Mouse (Mus musculus) activated CD4-positive, CD25-positive, alpha-beta regulatory T cell, adult 4 months (primary cell): ENCODE data around the gene Cep170b. TPM values are rescaled to one million over a fixed set of nuclear protein-coding genes. Genes with fewer than 3 reads are reported as not detected.

Experiments
- ATAC-seq: one replicate; pipeline ENCODE4 v1.8.0; 2017
- polyA plus RNA-seq, 2 experiments: library from polyadenylated mRNA; unstranded; fragments of 100-300 nt; shearing (Covaris generic); gene quantifications; one replicate each; pipeline ENCODE4 v1.2.1; 2017

Gene Cep170b
- polyA plus RNA-seq, 2 experiments from 2014 or later: 2.3 to 2.5 TPM

GRCm38 (mm10) chr12:112702374-112703320 lies 17.6 kb upstream of the Cep170b start:
- ATAC-seq: peak; percentile 57

DNA sequence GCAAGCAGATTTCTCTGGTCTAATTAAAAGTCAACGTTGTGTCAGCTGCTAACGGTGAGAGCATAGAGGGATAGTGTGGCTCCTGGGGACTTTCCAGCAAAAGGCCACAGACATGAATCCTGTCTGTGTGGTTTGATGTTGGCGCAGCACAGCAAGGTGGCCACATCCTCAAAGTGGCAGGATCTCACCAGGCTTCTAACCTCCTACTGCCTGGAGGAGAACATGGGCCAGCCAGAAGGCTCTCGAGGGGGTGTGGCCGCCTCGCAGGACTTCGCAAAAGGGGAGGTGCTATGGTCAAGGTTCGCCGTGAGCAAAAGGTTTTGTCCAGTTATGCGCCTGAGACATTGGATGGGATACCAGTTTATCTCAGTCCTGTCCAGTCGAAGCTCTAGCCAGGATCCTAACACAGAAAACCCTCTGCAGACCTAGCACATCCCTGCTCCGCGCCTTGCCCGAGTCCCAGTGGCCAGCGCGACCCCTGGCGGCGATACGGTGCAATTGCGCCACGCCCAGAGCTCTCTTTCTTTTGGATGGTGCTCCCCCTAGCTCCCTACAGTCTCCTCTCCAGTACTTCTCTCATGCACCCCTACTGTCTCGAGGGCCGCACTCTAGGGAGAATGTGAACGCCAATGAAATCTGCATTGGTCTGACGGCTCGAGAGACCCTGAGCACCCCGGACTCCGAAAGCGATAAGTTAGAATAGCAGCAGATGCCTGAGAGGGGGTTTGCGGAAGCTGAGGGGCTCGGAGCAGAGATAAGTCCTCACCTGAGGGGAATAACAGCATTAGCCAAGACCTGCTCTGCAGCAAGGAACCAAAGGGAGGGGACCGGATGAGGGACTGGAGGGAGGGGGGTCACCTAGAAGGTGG lies 13.3 kb upstream of the Cep170b start:
- ATAC-seq: peak; percentile 78

DNA sequence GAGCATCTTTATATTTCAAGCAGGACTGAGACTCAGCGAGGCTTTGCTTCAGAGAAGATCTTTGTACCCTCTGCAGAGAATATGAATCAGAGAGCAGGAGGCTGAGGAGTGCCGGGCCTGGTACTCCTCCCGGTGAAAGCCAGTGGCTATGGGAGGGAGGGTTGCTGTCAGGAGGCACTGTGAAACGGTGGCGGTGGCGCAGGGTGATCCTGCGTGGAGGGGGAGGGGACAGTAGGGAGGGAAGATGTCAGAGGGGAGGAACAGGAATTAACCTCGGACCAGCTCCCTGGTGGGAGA lies 12.7 kb upstream of the Cep170b start:
- ATAC-seq: no peak

- no peak for ATAC-seq
These were observed 6.3 kb upstream of the Cep170b start for GRCm38 (mm10) chr12:112713984-112714383.

GRCm38 (mm10) chr12:112717140-112717539 lies 3.1 kb upstream of the Cep170b start:
- peak; percentile 30 for ATAC-seq

DNA sequence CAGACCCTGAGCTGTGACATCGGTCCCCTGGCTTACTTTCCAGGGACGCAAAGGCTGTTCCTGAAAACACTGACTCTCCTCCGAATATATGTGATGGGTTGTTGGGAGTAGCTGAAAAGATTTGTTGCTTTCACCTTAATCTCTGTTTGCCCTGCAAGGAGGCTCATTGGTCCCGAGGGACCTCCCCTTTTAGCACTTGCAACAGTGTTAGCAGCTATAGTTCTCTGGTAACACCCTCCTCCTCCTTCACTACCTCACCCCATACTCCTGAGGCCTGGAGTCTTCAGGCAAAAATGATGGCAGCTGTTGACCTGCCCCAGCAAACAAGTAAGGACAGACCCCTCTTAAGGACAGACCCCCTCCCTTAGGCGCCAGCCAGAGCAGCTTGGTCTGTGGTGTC lies 1.3 kb upstream of the Cep170b start:
- ATAC-seq: no peak

DNA sequence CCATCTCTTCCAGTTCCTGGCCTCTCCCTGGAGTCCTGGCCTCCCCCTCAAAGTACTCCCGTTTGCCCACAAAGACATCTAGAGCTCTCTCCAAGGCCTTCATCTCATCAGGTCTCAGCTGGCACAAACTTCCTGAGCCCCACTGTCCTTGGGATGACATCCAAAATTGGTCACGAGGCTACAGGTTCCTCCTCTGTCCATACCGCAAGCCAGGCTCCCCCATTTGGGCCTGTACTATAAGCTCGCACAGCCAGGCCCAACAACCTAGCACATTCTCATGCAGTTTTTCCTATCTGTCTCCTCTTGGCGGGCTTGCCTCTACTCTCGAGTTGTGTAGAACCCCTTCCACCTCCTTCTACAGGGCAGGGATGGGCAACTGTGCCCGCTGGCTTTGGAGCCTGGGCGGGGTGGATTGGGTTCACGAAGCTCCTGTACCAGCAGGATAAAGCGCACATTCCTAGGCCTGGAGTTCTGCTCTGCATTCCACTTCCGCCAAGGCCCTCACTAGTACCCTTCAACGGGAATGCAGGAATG lies 702 bp downstream of the Cep170b start:
- no peak for ATAC-seq

DNA sequence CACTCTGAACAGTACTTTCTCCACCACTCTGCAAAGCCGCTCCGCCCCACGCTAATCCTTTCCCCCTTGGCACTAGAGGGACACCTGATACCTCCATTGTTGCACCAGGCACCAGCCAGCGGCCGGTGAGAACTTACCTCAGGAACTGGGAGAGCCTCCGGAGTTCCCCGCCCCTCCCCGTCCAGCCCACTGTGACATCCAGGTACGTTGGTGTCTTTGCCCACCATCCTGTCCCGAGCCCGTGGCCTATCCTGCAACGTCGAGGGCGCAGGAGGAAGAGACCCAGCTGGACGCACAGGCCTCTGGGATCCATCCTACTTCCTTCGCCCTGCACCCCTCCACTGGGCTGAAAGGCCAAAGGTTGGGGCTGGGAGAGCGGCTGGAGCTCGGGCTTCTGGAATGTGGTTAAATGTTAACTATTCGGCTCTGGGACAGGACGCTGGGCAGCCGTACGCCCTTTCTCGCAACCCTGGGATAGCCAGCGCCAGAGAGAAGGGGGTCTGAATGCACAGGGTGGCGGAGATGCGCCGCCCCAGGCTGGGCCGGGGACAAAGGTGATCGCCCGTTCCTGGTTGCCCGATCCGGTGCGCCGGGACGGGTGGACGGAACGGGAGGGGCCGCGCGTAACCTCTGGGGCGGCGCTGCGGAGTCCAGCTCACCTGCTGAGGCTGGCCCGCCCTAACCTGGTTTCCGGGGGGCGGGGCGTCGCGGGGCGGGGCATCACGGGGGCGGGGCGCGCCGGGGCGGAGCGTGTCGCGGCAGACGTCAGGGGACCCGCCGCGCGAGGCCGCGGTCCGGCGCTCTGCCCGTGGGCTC lies 1.4 kb downstream of the Cep170b start:
- ATAC-seq: peak; percentile 33

- peak; percentile 15 for ATAC-seq
These were observed 2.2 kb downstream of the Cep170b start for GRCm38 (mm10) chr12:112722240-112723027.

GRCm38 (mm10) chr12:112723028-112723330 lies 2.7 kb downstream of the Cep170b start:
- no peak for ATAC-seq

DNA sequence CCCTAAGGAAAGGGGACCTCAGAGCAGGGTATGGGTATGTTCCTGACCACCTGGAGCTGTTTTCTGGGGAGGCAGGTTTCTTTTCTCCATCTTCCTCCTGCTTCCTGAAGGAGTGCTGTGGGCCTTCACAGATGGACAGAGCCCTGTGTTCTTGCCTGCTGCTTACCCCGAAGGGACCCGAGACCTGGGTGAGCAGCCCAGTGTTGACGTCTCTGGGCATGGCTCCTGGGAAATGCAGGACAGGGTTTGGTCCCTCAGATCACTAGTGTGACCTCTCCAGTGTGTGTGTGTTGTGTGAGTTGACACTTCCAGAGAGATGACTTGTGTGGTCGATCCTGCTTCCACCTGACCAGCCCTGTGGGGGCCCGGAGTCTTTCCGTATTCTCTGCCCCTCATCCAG lies 3.2 kb downstream of the Cep170b start:
- ATAC-seq: no peak

DNA sequence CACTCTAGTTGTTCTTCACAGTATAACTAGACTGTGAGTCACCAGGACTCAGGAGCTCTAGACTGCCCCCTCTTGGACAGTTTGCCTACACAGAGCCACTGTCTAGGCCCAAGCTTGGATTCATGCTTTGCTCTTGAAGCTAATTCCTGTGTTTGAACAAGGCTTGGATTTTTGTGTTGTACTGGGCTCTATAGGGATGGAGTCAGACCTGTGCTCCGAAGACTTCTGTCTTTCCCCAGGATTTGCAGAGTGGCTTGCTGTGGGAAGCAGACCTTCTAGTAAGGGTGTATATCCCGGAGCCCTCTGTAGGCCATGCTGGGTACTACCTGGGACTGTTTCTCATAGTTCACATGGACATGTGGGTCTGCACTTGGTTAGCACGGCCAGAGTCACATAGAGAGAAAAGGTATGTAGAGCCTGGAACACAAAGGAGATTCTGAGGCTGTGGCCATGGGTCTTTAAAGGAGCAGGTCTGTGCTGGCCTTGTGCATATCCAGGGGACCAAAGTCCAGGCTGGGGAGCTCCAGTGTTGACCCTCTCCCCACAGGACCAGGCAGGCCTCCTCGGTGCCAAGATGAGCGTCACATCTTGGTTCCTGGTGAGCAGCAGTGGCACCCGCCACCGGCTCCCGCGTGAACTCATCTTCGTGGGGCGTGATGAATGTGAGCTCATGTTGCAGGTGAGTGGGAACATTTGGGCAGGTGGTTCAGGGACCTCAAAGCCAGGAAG lies 4.0 kb downstream of the Cep170b start:
- peak; percentile 73 for ATAC-seq

GRCm38 (mm10) chr12:112727801-112728200 lies 7.5 kb downstream of the Cep170b start:
- no peak for ATAC-seq

- no peak for ATAC-seq
These were observed 10.6 kb downstream of the Cep170b start for GRCm38 (mm10) chr12:112730808-112731207.

GRCm38 (mm10) chr12:112732591-112732990 lies 12.3 kb downstream of the Cep170b start:
- ATAC-seq: no peak

DNA sequence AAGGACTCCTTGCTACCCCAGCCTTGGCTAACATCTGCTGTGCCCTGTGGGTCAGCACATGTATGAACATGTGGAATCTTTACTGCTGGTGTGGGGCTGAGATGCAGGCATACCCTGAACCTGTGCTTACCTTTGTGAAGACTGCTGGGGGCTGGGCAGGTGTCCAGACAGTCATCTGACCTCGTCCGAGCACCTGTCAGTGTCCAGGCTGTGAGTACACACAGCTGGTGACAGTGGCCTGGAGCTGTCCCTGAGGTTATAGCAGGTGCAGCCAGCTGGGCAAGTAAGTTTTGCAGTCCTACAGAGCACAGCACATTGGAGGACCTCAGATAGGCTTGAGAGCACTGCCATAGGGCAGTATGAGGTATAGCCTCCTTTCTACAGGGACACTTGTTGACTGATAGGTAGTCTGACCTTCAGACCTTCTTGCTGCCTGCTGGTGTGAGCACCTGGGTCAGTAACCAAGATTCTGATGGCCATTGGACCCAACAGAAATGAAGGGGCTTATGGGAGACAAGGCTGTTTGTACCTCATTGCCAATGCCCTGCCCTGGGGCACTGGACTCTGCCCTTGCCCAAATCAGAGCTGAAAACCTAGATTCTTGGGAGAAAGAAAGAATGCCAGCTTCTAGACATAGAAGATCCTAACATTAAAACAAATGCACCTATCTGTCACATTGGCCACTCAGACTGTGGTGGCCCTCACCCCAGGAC lies 14.0 kb downstream of the Cep170b start:
- ATAC-seq: no peak

DNA sequence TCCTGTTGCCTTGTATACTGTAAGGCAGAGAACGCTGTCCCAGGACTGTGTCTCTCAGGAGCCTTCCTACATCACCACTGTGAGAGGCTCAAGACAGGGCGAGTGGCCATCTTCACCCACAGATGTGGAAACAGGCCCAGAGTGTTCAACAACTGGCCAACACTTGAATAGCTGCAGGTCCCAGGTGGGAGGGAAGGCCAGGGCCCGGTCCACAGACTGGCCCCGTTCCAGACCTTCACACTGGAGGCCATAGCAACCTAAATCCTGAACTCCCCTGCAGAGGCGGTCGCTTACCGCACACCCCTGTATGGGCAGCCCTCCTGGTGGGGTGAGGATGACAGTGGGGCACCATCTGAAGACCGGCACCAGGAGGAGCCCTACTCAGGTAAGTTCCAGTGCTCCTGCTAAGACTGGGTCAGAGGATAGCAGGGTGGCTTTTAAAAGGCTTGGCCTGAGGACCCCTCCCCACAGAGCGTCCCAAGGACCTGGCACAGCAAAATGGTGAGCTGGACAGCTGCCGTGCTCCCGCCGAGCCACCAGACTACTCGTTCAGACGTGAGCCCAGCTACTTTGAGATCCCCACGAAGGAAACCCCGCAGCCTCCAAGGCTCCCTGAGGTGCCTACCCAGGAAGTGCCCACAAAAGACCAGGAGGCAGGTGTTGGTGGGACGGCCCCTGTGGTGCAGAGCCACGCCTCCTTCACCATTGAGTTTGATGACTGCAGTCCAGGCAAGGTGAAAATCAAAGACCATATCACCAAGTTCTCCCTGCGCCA lies 14.8 kb downstream of the Cep170b start:
- ATAC-seq: no peak

- no peak for ATAC-seq
These were observed 15.8 kb downstream of the Cep170b start for GRCm38 (mm10) chr12:112735896-112736635.

- ATAC-seq: no peak
These were observed 16.3 kb downstream of the Cep170b start for GRCm38 (mm10) chr12:112736636-112736925.
